Mouse (Mus musculus) lung, adult 2 months (tissue): ENCODE results near the gene Mapk8.

Experiments used
- CTCF ChIP-seq: fragments of 200-500 bp; IDR thresholded peaks from 2 replicates; pipeline ENCODE4 v1.5.1; 2011; ENCODE audit warnings: mild to moderate bottlenecking, low read length, control low read depth; ENCODE audit not compliant: insufficient read depth
- POLR2A ChIP-seq: fragments of 200-500 bp; IDR thresholded peaks from 2 replicates; pipeline ENCODE4 v1.6.1; 2011; ENCODE audit warnings: low read depth, mild to moderate bottlenecking, control low read depth, low read length, borderline replicate concordance; ENCODE audit errors: extremely low read depth

- TF ChIP-seq CTCF = no peak
- TF ChIP-seq POLR2A = no peak
These were observed 77.6 kb downstream of the Mapk8 start for GRCm38 (mm10) chr14:33369375-33369774.
